Mouse (Mus musculus) embryonic facial prominence, embryonic 13.5 days (tissue): ENCODE results near the gene Prmt1. TPM values are rescaled to one million over a fixed set of nuclear protein-coding genes. Genes with fewer than 3 reads are reported as not detected.
A peak's percentile ranks its signal among the peaks of the same experiment; 100 is the strongest.

ENCODE experiments used
- ATAC-seq: fragments of 200-750 bp; cut with Nextera tagmentation; 2 replicates; pipeline ENCODE4 v1.8.0; 2017; ENCODE audit warnings: low read depth; ENCODE audit not compliant: insufficient number of reproducible peaks, insufficient read depth, low FRiP score, low TSS enrichment
- H3K27ac ChIP-seq: fragments of 300-500 bp; sonication (generic); 2 replicates; pipeline ENCODE4 v1.5.1; 2015; ENCODE audit warnings: moderate library complexity, mild to moderate bottlenecking, inconsistent platforms
- H3K27me3 ChIP-seq: fragments of 300-500 bp; sonication (generic); 2 replicates; pipeline ENCODE4 v1.6.1; 2015; ENCODE audit warnings: mild to moderate bottlenecking, inconsistent platforms
- H3K36me3 ChIP-seq: fragments of 300-500 bp; sonication (generic); 2 replicates; pipeline ENCODE4 v1.6.1; 2015; ENCODE audit warnings: mild to moderate bottlenecking, inconsistent platforms
- H3K4me1 ChIP-seq: fragments of 300-500 bp; sonication (generic); 2 replicates; pipeline ENCODE4 v1.6.1; 2015; ENCODE audit warnings: inconsistent platforms
- H3K4me2 ChIP-seq: fragments of 300-500 bp; sonication (generic); 2 replicates; pipeline ENCODE4 v1.6.1; 2015; ENCODE audit warnings: moderate library complexity, mild to moderate bottlenecking, inconsistent platforms
- H3K4me3 ChIP-seq: fragments of 300-500 bp; sonication (generic); 2 replicates; pipeline ENCODE4 v1.5.1; 2015; ENCODE audit warnings: mild to moderate bottlenecking, inconsistent platforms
- H3K9ac ChIP-seq: fragments of 300-500 bp; sonication (generic); 2 replicates; pipeline ENCODE4 v1.6.1; 2015; ENCODE audit warnings: mild to moderate bottlenecking, inconsistent platforms
- H3K9me3 ChIP-seq: fragments of 300-500 bp; sonication (generic); 2 replicates; pipeline ENCODE4 v1.6.1; 2016; ENCODE audit warnings: inconsistent platforms
- WGBS: fragments of 180-500 bp; shearing (Covaris S2); methylation state at CpG from one replicate; pipeline ENCODE4 v1.1.7; 2015; ENCODE audit warnings: mixed read lengths; 5-methylcytosine and 5-hydroxymethylcytosine counted together
- polyA plus RNA-seq: library from polyadenylated mRNA; unstranded; fragments of >200 nt; fragmentation: Nextera tagmentation; extraction: Ambion mirVana; gene quantifications from 2 replicates; pipeline ENCODE4 v1.2.1, GENCODE M21; 2015

Prmt1 gene
- polyA plus RNA-seq, 1 experiment from 2014 or later, result 684 TPM

GRCm38 (mm10) chr7:45007846-45008245, 21.5 kb upstream of the Prmt1 start:
- Histone ChIP-seq H3K4me1 (no peaks in the 10 kb centered on the region), H3K9me3 (no peaks in the 10 kb centered on the region), H3K9ac (no peak overlapping the region), H3K36me3 (peaks cover 96% of the 10 kb centered on the region), H3K27ac (no peak overlapping the region), H3K4me2 (no peak overlapping the region), H3K27me3 (no peaks in the 10 kb centered on the region), H3K4me3 (no peak overlapping the region)
- ATAC-seq, result no peak
- WGBS, result 94% methylated on average over 30 of the region's 30 CpGs

DNA sequence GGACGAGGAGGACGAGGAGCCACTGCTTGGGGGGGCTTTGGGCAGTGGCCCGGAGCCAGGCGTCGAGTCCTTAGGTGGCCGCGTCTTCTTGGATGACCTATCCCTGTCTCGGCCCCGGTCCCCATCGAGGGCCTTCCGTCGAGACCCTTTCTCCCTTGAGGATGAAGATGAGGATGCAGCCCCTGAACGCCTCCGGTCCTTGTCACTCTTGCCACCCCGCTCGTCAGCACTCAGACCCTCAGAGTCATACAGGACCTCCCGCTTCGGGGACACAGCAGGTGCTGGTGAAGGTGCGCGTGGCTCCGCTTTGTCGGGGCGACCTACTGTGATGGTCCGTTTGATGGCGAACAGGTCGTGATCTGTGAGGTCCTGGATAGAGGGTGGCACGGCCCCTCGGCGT, 20.8 kb upstream of the Prmt1 start:
- H3K27ac ChIP-seq, result no peak overlapping the region
- H3K9me3 ChIP-seq, result no peaks in the 10 kb centered on the region
- no peak overlapping the region for H3K4me3 ChIP-seq
- peaks cover 96% of the 10 kb centered on the region for H3K36me3 ChIP-seq
- WGBS, result 96% methylated on average over 29 of the region's 29 CpGs
- H3K27me3 ChIP-seq, result no peaks in the 10 kb centered on the region
- no peak overlapping the region for H3K9ac ChIP-seq
- no peak overlapping the region for H3K4me2 ChIP-seq
- no peak for ATAC-seq
- no peaks in the 10 kb centered on the region for H3K4me1 ChIP-seq

- Histone ChIP-seq H3K4me1 (no peaks in the 10 kb centered on the region), H3K27me3 (no peaks in the 10 kb centered on the region), H3K4me3 (no peak overlapping the region), H3K27ac (no peak overlapping the region), H3K4me2 (no peak overlapping the region), H3K9ac (no peak overlapping the region), H3K36me3 (peaks cover 96% of the 10 kb centered on the region), H3K9me3 (no peaks in the 10 kb centered on the region)
- no peak for ATAC-seq
- WGBS, result 91% methylated on average over 12 of the region's 12 CpGs
Measured at GRCm38 (mm10) chr7:45006503-45006902, 20.1 kb upstream of the Prmt1 start.

DNA sequence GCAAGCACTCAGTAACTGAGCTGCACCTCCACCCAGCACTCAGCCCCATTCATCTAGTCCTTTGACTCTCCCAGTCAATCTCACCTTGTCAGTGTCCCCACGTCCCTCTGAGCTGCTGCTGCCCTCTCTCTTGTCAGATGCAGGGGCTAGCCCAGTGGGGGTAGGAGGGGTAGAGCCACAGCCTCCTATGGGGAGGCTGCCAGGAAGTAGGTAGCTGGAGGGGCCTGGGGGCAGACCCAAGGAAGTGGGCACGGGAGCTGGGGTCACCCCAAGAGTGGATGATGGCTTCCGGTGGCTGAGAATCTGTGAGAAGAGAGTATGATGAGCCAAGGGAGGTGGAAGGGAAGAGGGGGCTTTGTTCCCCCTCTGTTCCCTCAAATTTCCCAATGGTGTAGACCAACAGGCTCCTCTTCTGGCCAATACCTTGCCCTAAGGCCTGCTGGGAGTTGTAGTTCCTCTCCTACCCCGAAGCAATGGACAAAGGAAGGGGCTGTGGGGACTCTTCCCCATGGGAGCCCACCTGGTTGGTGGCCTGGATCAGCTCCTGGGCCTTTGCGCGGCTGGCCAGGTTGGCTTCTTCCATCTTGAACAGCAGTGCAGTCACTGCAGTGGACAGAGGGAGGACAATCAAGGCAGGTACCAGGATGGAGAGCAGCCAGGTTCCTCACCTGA, 19.1 kb upstream of the Prmt1 start:
- H3K27me3 ChIP-seq, result no peaks in the 10 kb centered on the region
- H3K4me3 ChIP-seq, result no peak overlapping the region
- 0 out of 2 replicates have a peak overlapping the region, but pooled peaks have one; percentile 16 for H3K27ac ChIP-seq
- 90% methylated on average over 6 of the region's 6 CpGs for WGBS
- H3K4me1 ChIP-seq, result no peaks in the 10 kb centered on the region
- no peak overlapping the region for H3K4me2 ChIP-seq
- no peaks in the 10 kb centered on the region for H3K9me3 ChIP-seq
- no peak for ATAC-seq
- peaks cover 98% of the 10 kb centered on the region for H3K36me3 ChIP-seq
- H3K9ac ChIP-seq, result peak overlapping the region; percentile 47; the same call in 1 of the 2 replicates

DNA sequence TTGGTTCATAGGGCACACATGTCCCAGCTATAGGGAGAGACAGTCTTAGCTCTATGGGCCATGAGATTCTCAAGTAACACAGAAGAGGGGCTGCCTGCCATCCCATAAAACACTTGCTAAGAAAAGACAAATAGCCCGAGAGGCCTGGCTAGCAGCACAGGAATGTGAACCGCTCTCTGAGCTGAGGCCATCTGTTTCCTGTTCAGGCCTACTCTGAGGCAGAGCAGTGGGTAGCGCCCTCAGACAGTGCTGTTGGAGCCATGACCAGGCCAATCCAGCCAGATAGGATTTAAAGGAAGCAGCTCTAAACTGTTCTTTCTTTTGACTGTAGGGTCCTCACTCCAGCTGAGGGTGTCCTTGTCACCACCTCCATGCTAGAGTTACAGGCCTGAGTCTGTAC, 18.2 kb upstream of the Prmt1 start:
- H3K4me1 ChIP-seq, result peaks cover 2% of the 10 kb centered on the region
- no peak overlapping the region for H3K4me3 ChIP-seq
- no peaks in the 10 kb centered on the region for H3K27me3 ChIP-seq
- no peaks in the 10 kb centered on the region for H3K9me3 ChIP-seq
- no peak overlapping the region for H3K27ac ChIP-seq
- ATAC-seq, result no peak
- peaks cover 98% of the 10 kb centered on the region for H3K36me3 ChIP-seq
- H3K9ac ChIP-seq, result no peak overlapping the region
- 62% methylated on average over 3 of the region's 3 CpGs for WGBS
- H3K4me2 ChIP-seq, result no peak overlapping the region

- Histone ChIP-seq H3K9me3 (no peaks in the 10 kb centered on the region), H3K4me1 (peaks cover 14% of the 10 kb centered on the region), H3K4me3 (no peak overlapping the region), H3K9ac (no peak overlapping the region), H3K27ac (no peak overlapping the region), H3K27me3 (no peaks in the 10 kb centered on the region), H3K36me3 (peaks cover 79% of the 10 kb centered on the region), H3K4me2 (no peak overlapping the region)
- 91% methylated on average over 7 of the region's 7 CpGs for WGBS
- no peak for ATAC-seq
Measured at GRCm38 (mm10) chr7:45002440-45002839, 16.1 kb upstream of the Prmt1 start.

DNA sequence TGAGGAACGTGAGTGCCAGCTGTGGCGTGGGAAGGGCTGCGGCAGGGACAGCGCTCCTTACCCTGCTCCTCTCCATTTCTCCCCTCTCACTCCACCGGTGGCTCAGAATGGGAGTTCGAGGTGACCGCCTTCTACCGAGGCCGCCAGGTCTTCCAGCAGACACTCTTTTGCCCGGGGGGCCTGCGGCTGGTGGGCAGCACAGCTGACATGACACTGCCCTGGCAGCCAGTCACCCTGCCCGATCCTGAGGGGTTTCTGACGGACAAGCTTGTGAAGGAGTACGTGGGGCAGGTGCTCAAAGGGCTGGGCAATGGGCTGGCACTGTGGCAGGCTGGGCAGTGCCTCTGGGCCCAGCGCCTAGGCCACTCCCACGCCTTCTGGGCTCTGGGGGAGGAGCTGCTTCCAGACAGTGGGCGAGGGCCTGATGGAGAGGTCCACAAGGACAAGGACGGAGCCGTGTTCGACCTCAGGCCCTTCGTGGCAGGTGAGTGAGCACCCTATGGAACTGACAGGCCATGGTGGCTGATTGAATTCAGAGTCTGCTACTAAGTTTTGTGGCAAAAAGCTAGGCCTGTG, 14.3 kb upstream of the Prmt1 start:
- Histone ChIP-seq H3K36me3 (peaks cover 64% of the 10 kb centered on the region), H3K27ac (no peak overlapping the region), H3K4me1 (peaks cover 25% of the 10 kb centered on the region), H3K4me3 (peak overlapping the region; percentile 7; the same call in 1 of the 2 replicates), H3K9me3 (no peaks in the 10 kb centered on the region), H3K27me3 (no peaks in the 10 kb centered on the region), H3K9ac (0 out of 2 replicates have a peak overlapping the region, but pooled peaks have one; percentile 40), H3K4me2 (no peak overlapping the region)
- 87% methylated on average over 21 of the region's 21 CpGs for WGBS
- ATAC-seq, result no peak

- Histone ChIP-seq H3K9me3 (no peaks in the 10 kb centered on the region), H3K27ac (no peak overlapping the region), H3K4me2 (peak overlapping the region; percentile 95; the same call in 1 of the 2 replicates), H3K27me3 (no peaks in the 10 kb centered on the region), H3K36me3 (peaks cover 66% of the 10 kb centered on the region), H3K9ac (0 out of 2 replicates have a peak overlapping the region, but pooled peaks have one; percentile 40), H3K4me3 (peak overlapping the region; percentile 73; the same call in 1 of the 2 replicates), H3K4me1 (peaks cover 27% of the 10 kb centered on the region)
- WGBS, result 73% methylated on average over 11 of the region's 11 CpGs
- no peak for ATAC-seq
Measured at GRCm38 (mm10) chr7:44999753-45000152, 13.4 kb upstream of the Prmt1 start.

DNA sequence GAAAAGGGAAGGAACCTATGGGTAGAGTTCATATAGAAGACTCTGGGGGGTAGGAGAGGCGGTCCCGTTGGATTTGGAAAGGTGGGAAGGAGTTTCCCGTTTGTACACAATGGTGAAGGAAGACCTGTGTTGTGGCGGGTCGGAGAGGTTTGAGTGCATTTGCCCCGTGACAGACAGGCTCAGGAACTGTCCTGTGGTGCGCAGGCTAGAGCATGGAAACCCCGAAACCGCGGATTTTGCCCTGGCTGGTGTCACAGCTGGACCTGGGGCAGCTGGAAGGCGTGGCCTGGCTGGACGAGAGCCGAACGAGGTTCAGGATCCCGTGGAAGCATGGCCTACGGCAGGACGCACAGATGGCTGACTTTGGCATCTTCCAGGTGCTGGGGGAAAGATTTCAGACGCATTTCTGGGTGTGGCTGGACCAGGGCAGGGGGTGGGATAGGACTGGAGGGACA, 12.2 kb upstream of the Prmt1 start, which contains the start of gene Bcl2l12:
Gene Bcl2l12, minus strand, starts transcription at position 212 of the 455 bp plus-strand sequence.
- H3K4me3 ChIP-seq, result peak within 1 kb of the TSS; percentile 73
- 1% methylated on average over 18 of the region's 18 CpGs for WGBS
- no peaks in the 10 kb centered on the region for H3K9me3 ChIP-seq
- no peaks in the 10 kb centered on the region for H3K27me3 ChIP-seq
- H3K4me2 ChIP-seq, result peak within 1 kb of the TSS; percentile 95
- H3K27ac ChIP-seq, result peak within 1 kb of the TSS; percentile 89
- H3K36me3 ChIP-seq, result peaks cover 66% of the 10 kb centered on the region
- peaks cover 27% of the 10 kb centered on the region for H3K4me1 ChIP-seq
- no peak for ATAC-seq
- peak within 1 kb of the TSS; percentile 92 for H3K9ac ChIP-seq

GRCm38 (mm10) chr7:44997940-44998428, 11.6 kb upstream of the Prmt1 start:
- H3K27ac ChIP-seq, result peak overlapping the region; percentile 89
- H3K4me2 ChIP-seq, result peak overlapping the region; percentile 95
- peaks cover 27% of the 10 kb centered on the region for H3K4me1 ChIP-seq
- H3K9me3 ChIP-seq, result no peaks in the 10 kb centered on the region
- no peaks in the 10 kb centered on the region for H3K27me3 ChIP-seq
- peaks cover 66% of the 10 kb centered on the region for H3K36me3 ChIP-seq
- ATAC-seq, result no peak
- peak overlapping the region; percentile 73 for H3K4me3 ChIP-seq
- H3K9ac ChIP-seq, result peak overlapping the region; percentile 92
- WGBS, result 2% methylated on average over 15 of the region's 15 CpGs

- Histone ChIP-seq H3K4me2 (peak within 1 kb of the TSS; percentile 95), H3K36me3 (peaks cover 66% of the 10 kb centered on the region), H3K9me3 (no peaks in the 10 kb centered on the region), H3K27me3 (no peaks in the 10 kb centered on the region), H3K27ac (peak within 1 kb of the TSS; percentile 89), H3K4me3 (peak within 1 kb of the TSS; percentile 73), H3K4me1 (peaks cover 27% of the 10 kb centered on the region), H3K9ac (peak within 1 kb of the TSS; percentile 92)
- ATAC-seq, result peak; percentile 87
- WGBS, result under 1% methylated on average over 43 of the region's 43 CpGs
Measured at GRCm38 (mm10) chr7:44997231-44997939, 11.0 kb upstream of the Prmt1 start, which contains the start of gene Irf3. Gene Irf3, plus strand, starts transcription at chr7:44997648.
